Mouse (Mus musculus) kidney, adult 2 months (tissue): ENCODE data around the gene Slco2b1.

ENCODE experiments used
- CTCF ChIP-seq: fragments of 200-500 bp; conservative IDR thresholded peaks from 2 replicates; pipeline ENCODE4 v1.5.1; 2011; ENCODE audit warnings: low read depth, mild to moderate bottlenecking, control low read depth, low read length, moderate library complexity, mixed read lengths; ENCODE audit not compliant: insufficient read depth, insufficient read length
- POLR2A ChIP-seq: fragments of 200-500 bp; IDR thresholded peaks from one replicate; pipeline ENCODE4 v1.6.1; 2011; ENCODE audit warnings: low read depth, low read length, control low read depth

- TF ChIP-seq CTCF (no peak), POLR2A (no peak)
Observed at GRCm38 (mm10) chr7:99627366-99627765, 83.8 kb downstream of the Slco2b1 start.
